Mouse (Mus musculus) left cerebral cortex, adult 18-20 months (tissue): ENCODE measurements around the gene Atp5d. TPM values are rescaled to one million over a fixed set of nuclear protein-coding genes. Genes with fewer than 3 reads are reported as not detected.

Experiments
- DNase-seq, 2 experiments: peaks; one replicate each; pipeline ENCODE4 v3.0.0; 2021 to 2022; ENCODE audit warnings: low spot score in 2 of 2, mixed read lengths in 1 of 2
- total RNA-seq, 2 experiments: library from RNA; stranded (reverse); gene quantifications; 2 replicates each; pipeline ENCODE4 v1.2.3; 2021

Atp5d gene
- total RNA-seq, 2 experiments from 2014 or later, result 367 to 371 TPM

DNA sequence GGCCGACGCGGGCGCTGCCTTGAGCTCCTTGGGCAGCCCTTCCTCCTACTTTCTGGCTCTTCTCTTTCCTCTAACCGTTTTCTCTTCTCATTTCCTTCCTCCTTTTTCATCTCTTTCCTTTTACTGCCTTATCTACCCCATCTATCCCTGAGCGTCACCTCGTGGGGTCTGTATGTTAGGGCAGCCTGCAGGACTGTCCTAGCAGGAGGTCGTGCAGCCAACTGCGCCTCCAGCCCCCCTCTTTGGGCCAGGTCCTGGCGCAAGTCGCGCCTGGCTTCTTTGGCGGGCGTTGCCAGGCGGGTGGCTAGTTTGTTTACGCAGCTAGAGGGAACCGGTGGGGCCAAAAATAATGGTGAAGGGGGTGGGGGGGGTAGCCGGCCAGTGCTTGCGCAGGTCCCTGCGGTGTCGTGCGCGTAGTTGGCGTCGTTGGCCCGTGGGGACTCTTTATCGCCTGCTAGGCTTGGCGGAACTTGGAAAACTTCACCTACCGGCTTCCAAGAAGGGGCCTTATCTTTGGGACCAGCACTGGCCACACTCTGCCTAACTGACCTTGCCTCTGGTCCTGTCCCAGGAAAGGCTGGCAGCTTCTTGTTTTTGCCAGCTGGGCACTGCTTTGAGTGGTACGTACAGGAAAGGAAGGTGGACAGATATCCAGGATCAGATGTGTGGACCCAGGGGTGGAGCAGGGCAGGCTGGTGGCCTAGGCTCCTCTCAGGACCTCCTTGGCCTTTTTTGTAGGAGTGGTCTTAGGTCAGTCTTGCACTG lies 21.3 kb upstream of the Atp5d start:
- DNase-seq, result no peak

DNA sequence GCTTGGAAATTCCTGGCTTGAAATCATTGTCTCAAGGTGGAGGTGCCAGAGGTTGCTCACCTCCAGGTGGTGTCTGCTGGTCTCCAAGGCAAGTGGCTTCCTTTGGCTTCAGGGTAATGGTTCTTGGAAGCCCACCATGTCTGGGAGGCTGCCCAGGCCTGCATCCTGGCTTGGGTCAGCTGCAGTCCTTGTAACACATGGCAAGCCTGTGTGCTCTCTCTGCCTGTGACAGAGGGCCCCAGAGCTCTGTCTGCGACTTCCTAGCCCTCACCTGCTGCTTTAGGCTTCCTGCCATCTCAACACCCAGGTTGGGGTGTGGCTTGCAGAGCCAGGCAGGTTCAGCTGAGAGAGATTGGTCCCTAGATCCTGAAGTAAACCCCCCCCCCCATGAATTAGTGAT lies 20.7 kb upstream of the Atp5d start:
- no peak for DNase-seq

DNA sequence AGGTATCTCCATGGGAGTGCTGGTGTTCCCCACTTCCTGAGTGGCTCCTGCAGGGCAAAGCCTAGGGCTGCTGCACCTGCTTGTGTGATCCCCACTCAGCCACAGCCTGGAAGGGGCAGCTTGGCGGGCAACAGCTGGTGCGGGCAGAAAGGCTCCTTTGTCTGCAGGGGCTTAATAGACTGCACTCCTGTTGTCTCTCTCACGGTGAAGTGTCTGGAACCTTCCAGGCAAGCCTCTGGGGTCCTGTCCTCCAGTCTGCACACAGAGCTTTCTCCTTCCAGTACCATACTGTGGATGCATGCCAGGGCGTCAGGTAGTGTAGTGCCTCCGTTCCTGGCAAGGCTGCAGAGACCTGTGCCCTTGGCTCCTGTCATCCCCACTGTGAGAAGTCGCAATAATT lies 19.9 kb upstream of the Atp5d start:
- DNase-seq, result no peak

DNA sequence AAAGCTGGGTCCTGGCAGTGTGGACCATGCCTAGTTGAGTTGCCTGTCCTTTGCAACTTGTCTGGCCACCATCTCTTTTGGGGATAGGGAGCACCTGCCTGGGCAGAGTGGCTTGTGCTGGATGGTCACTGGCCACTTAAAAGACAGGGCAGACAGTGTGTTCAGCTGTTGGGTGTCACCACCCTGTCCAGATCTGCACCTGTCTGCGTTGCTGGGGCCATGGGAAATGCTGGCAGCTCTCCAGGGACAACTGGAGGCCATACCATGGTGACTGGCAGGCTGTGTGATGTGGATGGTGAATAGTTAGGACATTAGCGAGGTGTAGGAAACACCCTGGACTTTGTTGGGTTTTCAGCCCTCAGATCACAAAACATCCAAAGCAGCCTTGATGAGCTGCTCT lies 18.3 kb upstream of the Atp5d start:
- DNase-seq, result no peak

DNA sequence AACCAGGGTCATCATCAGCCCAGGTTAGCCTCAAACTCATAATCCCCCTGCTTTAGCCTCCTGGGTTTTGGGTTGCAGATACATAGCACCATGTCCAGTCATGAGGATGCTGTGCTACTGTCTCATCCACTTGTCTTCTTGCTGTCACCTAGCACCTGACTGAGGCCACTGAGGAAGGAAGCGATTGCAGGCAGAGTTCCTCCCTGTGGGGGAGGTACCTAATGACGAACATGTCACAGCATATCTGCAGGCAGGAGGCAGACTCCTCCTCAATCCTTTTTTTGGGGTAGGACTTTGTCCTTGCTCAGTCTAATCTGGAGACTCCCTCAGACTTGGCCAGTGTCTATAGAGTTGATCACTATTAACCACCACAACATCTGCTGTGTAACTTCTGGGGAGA lies 16.8 kb upstream of the Atp5d start:
- DNase-seq, result no peak

DNA sequence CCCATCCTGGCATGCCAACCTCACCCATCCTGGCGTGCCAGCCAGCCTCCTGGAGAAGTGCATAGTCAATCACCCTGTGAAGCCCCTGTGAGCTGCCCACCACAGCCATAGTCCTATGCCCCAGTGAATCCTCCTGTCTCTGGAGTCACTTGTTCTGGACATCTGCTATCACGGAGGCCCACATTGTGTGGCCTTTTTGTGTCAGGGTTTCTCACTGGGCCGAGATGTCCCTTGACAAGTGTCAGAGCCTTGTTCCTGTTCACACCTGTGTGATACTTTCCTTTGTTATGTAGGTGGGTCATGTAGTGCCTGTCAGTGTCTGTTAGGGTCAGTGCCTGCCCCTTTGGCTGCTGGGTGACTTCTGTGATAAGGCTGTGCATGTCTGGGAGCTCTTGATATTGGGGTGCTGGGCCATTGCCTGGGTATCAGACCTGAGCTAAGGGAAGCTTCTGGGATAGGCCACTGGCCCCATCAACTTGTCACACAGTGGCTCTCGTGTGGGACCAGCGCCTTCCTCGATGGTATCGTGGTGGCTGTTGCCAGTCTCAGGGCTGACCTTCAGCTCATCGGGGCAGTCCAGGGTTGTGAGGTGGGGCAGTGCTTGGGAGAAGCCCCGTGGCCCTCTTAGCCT lies 14.4 kb upstream of the Atp5d start:
- DNase-seq, result no peak

DNA sequence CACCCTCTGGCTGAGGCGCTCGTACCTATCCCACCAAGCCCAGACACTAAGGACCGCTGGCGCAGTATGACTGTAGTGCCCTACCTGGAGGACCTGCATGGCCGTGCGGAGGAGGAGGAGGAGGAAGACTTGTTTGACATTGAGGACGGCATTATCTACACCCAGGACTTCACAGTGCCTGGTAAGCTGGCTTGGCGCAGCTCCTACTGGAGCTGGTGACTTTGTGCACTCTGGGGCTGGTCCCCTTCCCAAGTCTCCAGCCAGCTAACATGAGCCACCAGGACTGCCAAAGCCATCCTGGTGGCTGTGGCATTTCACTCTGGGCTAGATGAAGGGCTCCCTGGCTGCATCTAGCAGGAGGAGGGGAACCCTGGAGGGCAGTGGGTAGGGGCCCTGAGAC lies 10.5 kb upstream of the Atp5d start:
- DNase-seq, result peak in 1 of 2 experiments; percentile 3

DNA sequence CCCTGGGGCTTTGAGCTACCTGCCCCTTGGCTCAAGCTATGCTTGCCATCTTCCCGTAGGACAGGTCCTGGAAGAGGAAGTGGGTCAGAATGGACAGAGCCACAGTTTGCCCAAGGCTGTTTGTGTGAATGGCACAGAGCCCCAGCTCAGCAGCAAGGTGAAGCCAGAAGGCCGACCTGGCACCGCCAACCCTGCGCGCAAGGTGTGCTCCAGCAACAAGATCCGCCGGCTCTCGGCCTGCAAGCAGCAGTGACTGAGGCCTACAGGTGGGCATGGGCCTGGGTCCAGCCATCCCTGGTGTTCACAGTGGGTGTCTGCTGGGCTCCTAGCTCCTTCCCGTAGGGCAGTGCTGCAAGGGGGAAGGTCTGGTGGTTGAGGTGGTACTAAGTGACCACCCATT lies 8.6 kb upstream of the Atp5d start:
- peak in 1 of 2 experiments; percentile 18 for DNase-seq

DNA sequence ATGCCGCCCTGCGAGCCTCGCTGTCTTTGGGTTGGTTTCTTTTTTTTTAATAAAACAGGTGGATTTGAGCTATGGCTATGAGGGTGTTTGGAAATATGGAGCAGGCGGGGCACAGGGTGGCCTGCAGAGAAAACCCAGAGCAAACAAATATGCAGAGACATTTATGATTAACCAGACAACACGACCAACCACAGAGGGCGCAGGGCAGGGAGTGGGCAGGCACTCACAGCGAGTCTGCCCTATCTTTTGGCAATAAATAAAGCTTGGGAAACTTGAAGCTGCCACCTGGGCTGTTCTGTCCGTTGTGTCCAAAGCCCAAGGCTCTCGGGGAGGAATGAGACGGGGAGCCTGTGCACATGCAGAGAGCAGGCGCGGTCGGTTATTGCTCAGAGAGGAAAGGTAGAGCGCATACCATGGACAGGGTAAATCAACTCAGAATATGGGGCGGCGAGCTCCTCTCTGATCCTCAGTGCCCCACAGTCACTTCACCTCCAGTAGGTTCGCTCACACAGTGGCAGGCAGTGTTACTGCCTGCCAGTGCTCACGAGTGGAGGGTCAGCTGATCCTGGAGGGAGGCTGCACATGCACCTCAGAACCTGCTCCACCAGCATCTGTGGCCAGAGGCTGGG lies 7.9 kb upstream of the Atp5d start:
- peak in 1 of 2 experiments; percentile 27 for DNase-seq

DNA sequence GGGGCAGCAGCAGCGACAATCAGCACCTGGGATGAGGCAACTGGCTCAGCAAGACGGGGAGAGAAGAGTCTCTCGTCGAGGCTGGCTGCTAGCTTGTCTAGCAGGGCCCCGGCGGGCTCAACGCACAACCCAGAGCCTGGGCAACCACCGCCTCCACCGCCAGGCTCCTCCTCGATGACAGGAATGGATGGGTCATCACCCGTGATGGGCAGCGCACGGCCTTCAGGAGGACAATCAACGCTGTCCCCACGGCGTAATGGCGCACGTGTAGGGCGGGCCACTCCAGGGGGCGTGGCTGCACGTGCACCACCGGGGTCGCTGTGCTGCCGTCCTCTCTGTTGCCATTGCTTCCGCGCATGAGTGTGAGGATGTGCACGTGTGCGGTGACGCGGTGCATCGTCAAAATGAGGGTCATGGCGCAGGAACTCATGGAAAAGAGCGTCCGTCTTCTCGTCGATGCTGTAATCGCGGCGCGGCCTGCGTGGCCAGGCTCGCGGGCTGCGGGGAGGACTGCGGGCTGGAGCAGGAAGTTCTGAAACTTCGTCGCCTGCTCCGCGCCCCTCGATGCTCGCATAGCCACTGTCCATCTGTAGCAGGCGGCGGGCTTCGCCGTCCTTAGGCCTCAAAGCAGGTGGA lies 7.0 kb upstream of the Atp5d start:
- peak in 1 of 2 experiments; percentile 62 for DNase-seq

DNA sequence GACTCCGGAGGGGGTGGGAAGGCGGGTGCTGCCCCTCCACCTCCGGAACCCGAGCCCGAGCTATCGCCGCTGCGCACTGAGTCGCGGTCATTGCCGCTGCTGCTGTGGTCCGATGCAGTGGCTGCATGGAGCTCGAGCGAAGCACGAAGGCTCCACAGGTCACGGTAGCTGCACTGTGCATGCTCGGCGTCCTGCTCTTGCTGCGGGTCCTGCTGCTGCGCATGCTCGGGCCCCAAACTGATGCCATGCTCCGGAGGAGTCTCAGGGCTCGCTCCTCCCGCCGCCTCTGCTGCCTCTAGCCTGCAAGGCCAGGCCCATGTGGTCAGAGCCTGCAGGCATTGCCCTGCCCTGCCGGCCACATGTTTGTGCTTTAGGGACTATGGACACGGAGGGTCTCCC lies 6.5 kb upstream of the Atp5d start:
- DNase-seq, result peak in 1 of 2 experiments; percentile 46

DNA sequence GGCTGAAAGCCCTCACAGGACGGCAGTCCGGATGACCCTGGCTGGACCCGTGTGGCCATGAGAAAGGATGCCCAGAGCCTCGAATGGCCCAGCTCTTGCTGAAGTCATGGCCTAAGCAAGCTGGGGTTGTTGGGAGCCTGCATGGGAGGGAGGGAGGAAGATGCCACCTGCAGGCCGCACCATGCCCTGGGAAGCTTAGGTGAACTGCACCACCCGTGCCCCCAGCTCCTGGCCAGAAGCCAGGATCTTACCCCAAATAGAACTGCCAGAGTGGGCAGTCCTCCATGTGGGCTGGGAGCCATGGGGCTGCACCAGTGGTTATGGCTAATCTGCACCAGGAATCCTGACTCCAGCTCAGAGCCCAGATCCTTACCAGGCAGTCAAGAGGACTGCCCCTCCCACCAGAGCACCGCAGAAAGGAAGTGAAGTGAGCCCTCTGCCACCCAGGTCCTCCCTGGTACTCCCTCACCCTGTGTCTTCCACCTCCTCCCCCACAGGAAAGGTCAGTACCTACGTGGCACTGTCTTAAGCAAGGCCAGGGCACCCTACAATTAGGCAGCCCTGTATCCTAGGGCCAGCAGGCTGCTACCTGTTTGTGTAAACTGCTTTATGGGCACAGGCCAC lies 5.1 kb upstream of the Atp5d start:
- DNase-seq, result peak in 1 of 2 experiments; percentile 32

DNA sequence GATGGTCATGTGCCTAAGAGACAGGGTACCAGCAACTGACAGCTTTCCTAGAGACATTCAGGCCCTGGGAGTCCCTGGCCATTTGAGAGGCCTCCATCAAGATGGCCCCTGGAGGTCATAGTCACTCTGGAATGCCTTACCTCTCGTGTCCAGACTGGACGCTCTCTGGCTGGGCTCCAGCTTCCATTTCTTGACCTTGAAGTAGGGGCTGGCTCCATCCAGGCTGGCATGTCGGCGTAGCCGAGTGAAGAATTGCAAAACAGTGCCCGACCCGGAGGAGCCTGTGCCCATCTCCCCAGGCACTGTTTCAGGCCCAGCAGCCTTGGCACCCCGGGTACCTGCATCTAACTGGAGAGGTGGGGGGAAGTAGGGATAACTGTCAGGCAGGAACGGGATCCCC lies 4.0 kb upstream of the Atp5d start:
- DNase-seq, result no peak

DNA sequence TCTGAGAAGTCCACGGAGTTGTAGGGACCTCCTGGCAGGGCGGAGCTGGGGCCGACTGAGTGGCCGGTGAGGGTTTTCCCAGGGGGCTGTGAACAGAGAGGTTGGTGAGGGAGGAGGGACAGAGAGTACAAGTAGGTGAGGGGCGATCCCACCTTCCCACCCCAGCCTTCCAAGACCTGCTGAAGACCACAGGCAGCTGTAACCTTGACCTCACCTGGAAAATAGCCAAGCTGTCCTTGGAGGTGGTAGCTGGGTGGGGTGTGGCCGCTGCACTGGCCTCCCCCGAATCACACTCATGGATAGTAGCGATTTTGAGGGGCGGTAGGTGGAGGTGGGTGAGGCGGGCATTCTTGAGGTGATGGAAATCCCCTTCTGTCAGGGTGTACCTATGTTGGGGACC lies 3.3 kb upstream of the Atp5d start:
- DNase-seq, result no peak

DNA sequence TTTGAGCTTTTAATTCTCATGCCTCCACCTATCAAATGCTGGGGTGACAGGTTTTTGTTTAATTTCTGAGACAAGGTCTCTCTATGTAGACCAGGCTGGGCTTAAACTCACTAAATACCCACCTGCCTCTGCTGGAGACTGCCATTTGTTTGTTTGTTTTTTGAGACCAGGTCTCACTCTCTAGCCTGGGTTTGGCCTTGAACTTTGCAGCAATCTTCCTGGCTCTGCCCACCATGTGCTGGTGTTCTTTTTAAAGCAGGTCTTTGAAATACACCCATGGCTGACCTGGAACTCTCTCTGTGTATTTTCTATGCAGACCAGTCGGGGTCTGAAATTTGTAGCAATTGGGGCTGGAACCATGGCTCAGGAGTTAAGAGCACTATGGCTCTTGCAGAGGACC lies 2.8 kb upstream of the Atp5d start:
- no peak for DNase-seq

DNA sequence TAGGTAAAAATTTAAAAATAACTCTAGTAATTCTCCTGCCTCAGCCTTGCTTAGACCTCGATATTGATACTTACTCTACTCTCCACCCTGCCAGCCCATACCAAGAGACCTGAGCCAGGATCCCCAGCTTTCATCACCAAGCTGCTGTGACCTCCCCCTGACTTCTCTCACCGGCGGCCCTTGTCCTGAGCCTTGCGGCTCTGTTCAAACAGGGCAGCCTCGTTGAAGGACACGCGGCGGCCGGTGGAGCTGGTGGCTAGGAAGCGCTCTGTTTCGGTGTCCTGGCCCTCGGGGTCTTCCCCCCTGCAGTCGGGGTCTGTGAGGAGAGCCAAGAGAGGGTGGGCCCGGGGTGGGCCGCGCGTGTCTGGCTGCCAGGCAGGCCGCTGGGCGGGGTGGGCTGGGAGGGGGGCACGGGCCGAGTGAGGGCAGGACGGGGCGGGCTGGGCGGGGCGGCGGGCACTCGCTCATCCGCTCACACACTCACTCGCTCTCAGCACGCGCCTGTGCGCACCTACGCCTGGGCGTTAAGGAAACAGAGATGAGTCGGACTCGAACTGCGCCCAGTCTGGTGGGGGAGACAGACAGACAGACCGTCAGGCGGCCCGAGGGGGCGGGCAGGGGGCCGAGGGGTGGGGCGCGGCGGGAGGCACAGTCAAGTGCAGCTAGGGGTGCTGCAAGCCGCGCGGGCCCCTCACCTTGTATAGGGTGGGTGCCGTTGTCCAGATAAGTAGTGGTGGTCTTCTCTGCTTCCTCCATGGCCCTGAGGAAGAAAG lies 2.1 kb upstream of the Atp5d start:
- DNase-seq, result no peak

DNA sequence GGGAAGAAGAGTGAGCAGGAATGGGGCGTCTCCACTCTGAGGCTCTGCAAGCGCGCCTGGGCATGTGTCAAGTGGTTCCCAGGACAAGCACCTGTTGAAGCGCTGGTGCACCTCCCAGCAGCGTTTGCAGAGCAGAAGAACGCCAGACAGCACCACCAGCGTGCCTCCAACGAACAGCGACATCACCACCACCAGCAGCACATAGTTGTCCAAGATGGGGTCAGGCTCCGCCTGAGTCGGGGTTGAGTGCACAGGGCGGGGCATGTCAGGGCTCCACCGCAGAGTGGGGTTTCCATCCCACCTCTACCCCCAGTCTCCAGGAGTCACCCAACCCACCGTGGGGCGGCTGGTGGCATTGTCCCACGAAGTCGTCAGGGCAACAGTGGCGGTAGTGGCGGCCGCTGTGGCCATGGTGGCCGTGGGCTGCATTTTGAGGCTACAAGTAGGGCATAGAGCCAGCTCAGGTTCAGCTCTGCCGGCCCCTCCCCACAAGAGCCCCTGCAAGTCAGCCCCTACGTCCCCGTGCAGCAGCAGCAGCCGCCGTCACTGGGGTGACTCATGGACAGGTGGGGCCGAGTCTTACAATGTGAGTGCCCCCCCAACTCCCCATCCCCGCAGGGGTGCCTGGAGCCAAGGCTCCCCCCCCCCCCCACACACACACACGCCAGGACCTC lies 1.3 kb upstream of the Atp5d start:
- DNase-seq, result peak in 1 of 2 experiments; percentile 44

DNA sequence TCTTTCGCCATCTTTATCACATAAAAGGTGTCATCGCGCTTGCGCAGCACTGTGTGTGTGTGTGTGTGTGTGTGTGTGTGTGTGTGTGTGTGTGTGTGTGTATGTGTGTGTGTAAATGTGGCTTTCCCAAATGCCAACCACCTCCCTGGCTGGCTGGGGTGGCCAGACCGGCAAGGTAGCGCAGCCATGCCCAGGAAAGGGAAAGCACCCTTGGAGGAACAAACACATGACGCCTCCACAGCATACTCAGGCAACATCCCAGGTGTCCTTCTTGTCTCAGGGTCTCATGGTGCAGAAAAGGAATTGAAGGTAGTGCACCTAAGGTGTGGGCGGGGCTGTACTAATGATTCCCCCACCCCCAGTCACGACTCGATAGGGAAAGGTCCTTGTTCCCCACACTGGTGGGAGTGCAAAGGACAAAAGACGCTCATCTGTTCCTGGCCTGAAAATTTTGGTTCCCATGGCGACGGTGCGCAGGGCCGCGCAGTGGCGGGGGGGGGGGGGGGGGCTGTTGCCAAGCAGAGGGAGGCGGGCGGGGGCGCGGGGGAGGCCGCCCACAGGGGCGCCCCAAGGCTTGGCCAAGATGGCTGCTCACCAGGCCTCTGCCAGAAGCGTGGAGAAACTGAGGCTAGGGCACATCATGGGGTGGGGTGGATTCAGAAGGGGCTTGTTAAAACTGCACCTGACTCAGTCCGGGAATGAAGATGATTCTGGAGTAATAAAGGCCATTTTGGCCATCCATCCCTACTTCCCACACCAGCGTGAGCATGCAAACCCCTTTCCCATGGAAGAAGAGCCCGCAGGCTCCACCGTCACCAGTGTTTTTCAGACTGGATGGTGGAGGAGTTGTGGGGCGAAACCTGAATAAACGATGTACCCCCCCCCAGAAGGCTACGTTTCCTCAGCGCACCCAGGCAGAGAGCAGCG lies 543 bp upstream of the Atp5d start:
- DNase-seq, result peak in 1 of 2 experiments; percentile 63

DNA sequence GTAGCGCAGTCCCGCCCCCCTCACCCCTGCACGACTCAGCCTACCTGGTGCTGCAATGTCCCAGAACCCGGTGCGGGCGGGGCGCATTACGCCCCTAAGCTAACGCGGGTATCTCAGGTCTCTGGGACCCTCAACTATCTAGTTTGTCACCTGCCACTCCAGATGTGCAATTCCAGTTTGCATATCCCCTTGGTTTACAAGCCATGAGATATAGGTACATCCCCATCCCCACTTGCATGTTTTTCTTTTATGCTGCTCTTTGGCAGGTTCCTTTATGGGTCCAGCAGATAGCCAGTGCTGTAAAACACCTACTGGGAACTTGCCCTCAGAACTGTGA lies 975 bp downstream of the Atp5d start:
- DNase-seq, result no peak
